Mouse (Mus musculus): ENCODE data around the gene Tbcc. TPM values are rescaled to one million over a fixed set of nuclear protein-coding genes. Genes with fewer than 3 reads are reported as not detected.
A peak's percentile ranks its signal among the peaks of the same experiment; 100 is the strongest.

Tbcc gene
- total and polyA plus RNA-seq, 3 experiments, result 15.1 to 27.8 (median 21.6) TPM

GRCm38 (mm10) chr17:46858749-46859444, 31.6 kb upstream of the Tbcc start:
- TF ChIP-seq TBP (conservative IDR thresholded peaks at IDR 0.05; ENCODE audit: low read depth, low read length), result no peak
- no peak for TF ChIP-seq MEF2A (IDR thresholded peaks at IDR 0.05; ENCODE audit: borderline replicate concordance, low read depth, low read length)
- TF ChIP-seq BHLHE40 (IDR thresholded peaks at IDR 0.05; ENCODE audit: low read depth, low read length), result peak; percentile 41
- TF ChIP-seq ZNF384 (IDR thresholded peaks at IDR 0.05; ENCODE audit: low read depth, low read length), result peak; percentile 73; the same call in 1 of the 2 replicates
- peak; percentile 81 for TF ChIP-seq CHD2 (IDR thresholded peaks at IDR 0.05; ENCODE audit: low read length)
- TF ChIP-seq E2F4 (IDR thresholded peaks at IDR 0.05; ENCODE audit: insufficient replicate concordance, low read depth, low read length), result 0 out of 2 replicates have a peak, but pooled peaks have one; percentile 19
- 0 out of 2 replicates have a peak, but pooled peaks have one; percentile 50 for TF ChIP-seq MAZ (IDR thresholded peaks at IDR 0.05; ENCODE audit: low read depth, low read length)
- TF ChIP-seq CHD1 (IDR thresholded peaks at IDR 0.05; ENCODE audit: low read depth, low read length), result peak; percentile 82; the same call in 1 of the 2 replicates
- no peak overlapping the region for H3K27ac ChIP-seq (ENCODE audit: insufficient read depth, low read depth)
- H3K9ac ChIP-seq (ENCODE audit: insufficient read depth, low read depth), result peak overlapping the region; percentile 99
- H3K79me2 ChIP-seq (replicated peaks; ENCODE audit: control insufficient read depth, extremely low read depth, insufficient read depth, poor library complexity, severe bottlenecking), result peaks cover 28% of the 10 kb centered on the region
- dilution Hi-C loops (cut with MboI; ENCODE audit: extremely low pct_ligation_motif_present, extremely low pct_unique_long_range_greater_than_20kb, low sequenced_read_pairs), result no loop called here
- peaks cover 5 to 32% of the 10 kb centered on the region in 2 experiments; a peak in 3 of 4 replicates for H3K4me1 ChIP-seq (ENCODE audit: control insufficient read depth in 1 of 2, insufficient read depth in 2 of 2)
- H3K4me3 ChIP-seq (replicated peaks in 1 of 3; ENCODE audit: low read depth in 2 of 3, low read length in 2 of 3, poor library complexity in 1 of 3), result peak overlapping the region in 1 of 3 experiments; percentile 8
- peak overlapping the region; percentile 83 for H3K4me2 ChIP-seq (ENCODE audit: insufficient read depth, low read depth, poor library complexity, severe bottlenecking)
- DNase-seq (ENCODE audit: extremely low read depth), result peak; percentile 46
- H3K36me3 ChIP-seq (replicated peaks in 1 of 2; ENCODE audit: control insufficient read depth in 1 of 2, insufficient read depth in 1 of 2, low read length in 1 of 2), result peaks cover 0 to 11% of the 10 kb centered on the region in 2 experiments
- in situ Hi-C loops (cut with MboI; ENCODE audit: low pct_ligation_motif_present, low pct_unique_long_range_greater_than_20kb, low sequenced_read_pairs), result no loop called here
- H3K27me3 ChIP-seq (replicated peaks), result no peaks in the 10 kb centered on the region
- no peaks in the 10 kb centered on the region for H3K9me3 ChIP-seq (replicated peaks; ENCODE audit: low read length)

- H3K36me3 ChIP-seq (replicated peaks in 1 of 2; ENCODE audit: control insufficient read depth in 1 of 2, insufficient read depth in 1 of 2, low read length in 1 of 2), result peaks cover 0 to 12% of the 10 kb centered on the region in 2 experiments
- H3K4me2 ChIP-seq (ENCODE audit: insufficient read depth, low read depth, poor library complexity, severe bottlenecking), result no peak overlapping the region
- no peak overlapping the region for H3K9ac ChIP-seq (ENCODE audit: insufficient read depth, low read depth)
- peaks cover 0 to 20% of the 10 kb centered on the region in 2 experiments; a peak in 2 of 4 replicates for H3K4me1 ChIP-seq (ENCODE audit: control insufficient read depth in 1 of 2, insufficient read depth in 2 of 2)
- DNase-seq (ENCODE audit: extremely low read depth), result no peak
- H3K27ac ChIP-seq (ENCODE audit: insufficient read depth, low read depth), result no peak overlapping the region
- in situ Hi-C loops (cut with MboI; ENCODE audit: low pct_ligation_motif_present, low pct_unique_long_range_greater_than_20kb, low sequenced_read_pairs) (no loop called here), dilution Hi-C loops (cut with MboI; ENCODE audit: extremely low pct_ligation_motif_present, extremely low pct_unique_long_range_greater_than_20kb, low sequenced_read_pairs) (no loop called here)
- TF ChIP-seq USF2 (conservative IDR thresholded peaks at IDR 0.05; ENCODE audit: low read depth, low read length) (no peak), ZMIZ1 (IDR thresholded peaks at IDR 0.05; ENCODE audit: low read depth, low read length) (no peak), POLR2A (IDR thresholded peaks at IDR 0.05; ENCODE audit: low read depth, low read length) (no peak)
- H3K9me3 ChIP-seq (replicated peaks; ENCODE audit: low read length), result no peaks in the 10 kb centered on the region
- peaks cover 19% of the 10 kb centered on the region for H3K79me2 ChIP-seq (replicated peaks; ENCODE audit: control insufficient read depth, extremely low read depth, insufficient read depth, poor library complexity, severe bottlenecking)
- no peaks in the 10 kb centered on the region for H3K27me3 ChIP-seq (replicated peaks)
- H3K4me3 ChIP-seq (replicated peaks in 1 of 3; ENCODE audit: low read depth in 2 of 3, low read length in 2 of 3, poor library complexity in 1 of 3), result no peak overlapping the region
Observed at GRCm38 (mm10) chr17:46860120-46860519, 30.4 kb upstream of the Tbcc start.

- Histone ChIP-seq H3K27me3 (replicated peaks) (no peaks in the 10 kb centered on the region), H3K4me1 (ENCODE audit: control insufficient read depth in 1 of 2, insufficient read depth in 2 of 2) (peaks cover 4 to 11% of the 10 kb centered on the region in 2 experiments), H3K79me2 (replicated peaks; ENCODE audit: control insufficient read depth, extremely low read depth, insufficient read depth, poor library complexity, severe bottlenecking) (no peaks in the 10 kb centered on the region), H3K4me3 (replicated peaks in 1 of 3; ENCODE audit: low read depth in 2 of 3, low read length in 2 of 3, poor library complexity in 1 of 3) (no peak overlapping the region), H3K9ac (ENCODE audit: insufficient read depth, low read depth) (no peak overlapping the region), H3K27ac (ENCODE audit: insufficient read depth, low read depth) (no peak overlapping the region), H3K36me3 (replicated peaks in 1 of 2; ENCODE audit: control insufficient read depth in 1 of 2, insufficient read depth in 1 of 2, low read length in 1 of 2) (peaks cover 0 to 12% of the 10 kb centered on the region in 2 experiments), H3K9me3 (replicated peaks; ENCODE audit: low read length) (no peaks in the 10 kb centered on the region), H3K4me2 (ENCODE audit: insufficient read depth, low read depth, poor library complexity, severe bottlenecking) (no peak overlapping the region)
- in situ Hi-C loops (cut with MboI; ENCODE audit: low pct_ligation_motif_present, low pct_unique_long_range_greater_than_20kb, low sequenced_read_pairs), result no loop called here
- dilution Hi-C loops (cut with MboI; ENCODE audit: extremely low pct_ligation_motif_present, extremely low pct_unique_long_range_greater_than_20kb, low sequenced_read_pairs), result no loop called here
- no peak for DNase-seq (ENCODE audit: extremely low read depth)
- TF ChIP-seq E2F4 (IDR thresholded peaks at IDR 0.05; ENCODE audit: insufficient replicate concordance, low read depth, low read length), result no peak
- no peak for TF ChIP-seq CHD2 (IDR thresholded peaks at IDR 0.05; ENCODE audit: low read length)
- TF ChIP-seq MAFK (IDR thresholded peaks at IDR 0.05; ENCODE audit: insufficient replicate concordance, low read length), result no peak
- TF ChIP-seq TCF12 (IDR thresholded peaks at IDR 0.05; ENCODE audit: low read depth, low read length), result no peak
- no peak for TF ChIP-seq MAZ (IDR thresholded peaks at IDR 0.05; ENCODE audit: low read depth, low read length)
- TF ChIP-seq POLR2AphosphoS2 (IDR thresholded peaks at IDR 0.05; ENCODE audit: low read depth, low read length), result no peak
- no peak for TF ChIP-seq CHD1 (IDR thresholded peaks at IDR 0.05; ENCODE audit: low read depth, low read length)
- TF ChIP-seq CTCF (conservative IDR thresholded peaks at IDR 0.05 in 1 of 2, IDR thresholded peaks at IDR 0.05 in 1 of 2; ENCODE audit: low read depth in 2 of 2, low read length in 2 of 2), result no peak
- TF ChIP-seq MXI1 (IDR thresholded peaks at IDR 0.05; ENCODE audit: low read depth, low read length), result no peak
- TF ChIP-seq RCOR1 (conservative IDR thresholded peaks at IDR 0.05; ENCODE audit: low read depth, low read length), result no peak
- TF ChIP-seq UBTF (IDR thresholded peaks at IDR 0.05; ENCODE audit: low read depth, low read length), result no peak
- no peak for TF ChIP-seq JUND (conservative IDR thresholded peaks at IDR 0.05; ENCODE audit: low read depth, low read length)
- TF ChIP-seq ELF1 (IDR thresholded peaks at IDR 0.05; ENCODE audit: low read depth, low read length), result no peak
- no peak for TF ChIP-seq KAT2A (IDR thresholded peaks at IDR 0.05; ENCODE audit: insufficient replicate concordance, low read length)
- no peak for TF ChIP-seq NELFE (IDR thresholded peaks at IDR 0.05; ENCODE audit: low read depth, low read length)
Observed at GRCm38 (mm10) chr17:46864566-46865195, 25.8 kb upstream of the Tbcc start.
